Mouse (Mus musculus): Measurements from ENCODE around the gene Atf7. TPM values are rescaled to one million over a fixed set of nuclear protein-coding genes. Genes with fewer than 3 reads are reported as not detected.

The Atf7 gene
- polyA plus RNA-seq (2014; fragmentation: Nextera tagmentation; extraction: Ambion mirVana): 18.8 and 22.1 TPM in 2 replicates

DNA sequence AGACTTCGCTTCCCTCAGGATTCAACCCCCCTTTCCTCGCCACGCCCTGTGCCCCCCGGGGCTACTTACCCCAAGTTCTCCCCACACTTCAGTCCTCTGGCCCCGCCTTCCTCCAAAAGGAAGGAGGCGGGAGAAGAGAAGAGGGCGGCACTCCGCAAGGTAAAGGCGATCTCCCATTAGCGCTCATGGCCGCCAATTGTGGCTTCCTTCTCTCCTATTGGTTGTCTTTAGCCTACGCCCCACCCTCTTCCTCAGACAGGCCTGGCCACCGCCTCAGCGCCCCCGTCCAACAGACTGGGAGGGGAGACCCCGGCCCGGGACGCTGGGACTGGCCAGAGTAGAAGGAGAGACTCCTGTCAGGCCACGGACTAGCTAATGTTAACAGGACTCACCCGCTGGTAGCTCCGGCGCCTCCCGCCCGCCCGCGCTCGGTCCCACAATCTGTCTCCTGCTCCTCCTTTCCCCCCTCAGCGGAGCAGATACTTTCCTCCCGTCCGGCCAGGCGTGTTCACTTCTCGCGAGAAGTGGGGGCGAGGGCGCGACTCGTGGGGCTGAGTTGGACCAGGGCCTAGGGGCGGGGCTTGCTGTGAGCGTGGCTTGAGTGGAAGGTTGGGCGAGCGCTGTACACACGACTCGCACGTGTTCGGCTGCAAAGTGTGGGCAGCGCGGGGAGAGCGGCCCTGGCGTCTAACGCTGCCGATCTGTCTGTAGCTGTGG, at the start of gene Atf7, which contains the start of gene Gm28047:
Atf7 (minus strand) TSS at position 495 of the 717 bp plus-strand sequence.
Gm28047 (minus strand) TSS at position 98 of the 717 bp plus-strand sequence.
- peak within 1 kb of the TSS; percentile 99 for H3K27ac ChIP-seq (ENCODE audit: low read depth, low read length)
- no peaks in the 10 kb centered on the region for H3K27me3 ChIP-seq (ENCODE audit: control insufficient read depth, insufficient read depth, low read length)
- H3K36me3 ChIP-seq (ENCODE audit: control insufficient read depth, insufficient read depth, low read length): no peaks in the 10 kb centered on the region
- peaks cover 10% of the 10 kb centered on the region; the same call in 1 of the 2 replicates for H3K4me1 ChIP-seq (ENCODE audit: control insufficient read depth, insufficient read depth, low read length)
- peak within 1 kb of the TSS; percentile 72 for H3K4me3 ChIP-seq (ENCODE audit: low read depth, low read length)
- H3K9ac ChIP-seq (ENCODE audit: low read depth, low read length): peak within 1 kb of the TSS; percentile 82
- peak; percentile 100 for ATAC-seq (replicated peaks; ENCODE audit: insufficient number of reproducible peaks, low FRiP score, low TSS enrichment)
- under 1% methylated on average over 51 of the region's 51 CpGs for WGBS (ENCODE audit: insufficient replicate concordance)
- no peaks in the 10 kb centered on the region for H3K9me3 ChIP-seq (replicated peaks; ENCODE audit: control insufficient read depth, low read length)
- peak within 1 kb of the TSS; percentile 90 for H3K4me2 ChIP-seq

DNA sequence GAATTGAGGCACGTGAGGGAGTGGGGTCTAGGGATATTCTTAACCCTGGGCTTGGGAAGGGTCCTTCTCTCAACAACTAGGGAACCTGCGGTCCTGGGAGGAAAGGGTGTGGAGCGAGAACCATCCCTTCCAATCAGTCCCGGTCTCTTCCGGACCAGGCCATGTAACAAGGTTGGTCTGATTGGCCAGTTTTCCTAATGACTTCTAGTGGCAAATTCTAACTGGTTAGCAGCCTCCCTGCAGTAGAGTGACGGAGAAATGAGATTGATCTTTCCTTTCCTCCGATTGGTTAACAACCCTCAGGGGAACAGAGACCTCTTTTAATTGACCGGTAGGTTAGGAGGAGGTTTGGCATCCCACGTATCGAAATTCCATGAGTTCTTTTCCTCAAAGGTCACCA, 48.3 kb upstream of the Atf7 start:
- H3K4me2 ChIP-seq: peak overlapping the region; percentile 82
- H3K4me3 ChIP-seq (ENCODE audit: low read depth, low read length): peak overlapping the region; percentile 31
- H3K36me3 ChIP-seq (ENCODE audit: control insufficient read depth, insufficient read depth, low read length): no peaks in the 10 kb centered on the region
- ATAC-seq (replicated peaks; ENCODE audit: insufficient number of reproducible peaks, low FRiP score, low TSS enrichment): peak; percentile 32
- H3K9ac ChIP-seq (ENCODE audit: low read depth, low read length): peak overlapping the region; percentile 49; the same call in 1 of the 2 replicates
- no peaks in the 10 kb centered on the region for H3K27me3 ChIP-seq (ENCODE audit: control insufficient read depth, insufficient read depth, low read length)
- peak overlapping the region; percentile 98 for H3K27ac ChIP-seq (ENCODE audit: low read depth, low read length)
- H3K4me1 ChIP-seq (ENCODE audit: control insufficient read depth, insufficient read depth, low read length): peaks cover 11% of the 10 kb centered on the region
- H3K9me3 ChIP-seq (replicated peaks; ENCODE audit: control insufficient read depth, low read length): no peaks in the 10 kb centered on the region
- WGBS (ENCODE audit: insufficient replicate concordance): 4% methylated on average over 10 of the region's 10 CpGs

DNA sequence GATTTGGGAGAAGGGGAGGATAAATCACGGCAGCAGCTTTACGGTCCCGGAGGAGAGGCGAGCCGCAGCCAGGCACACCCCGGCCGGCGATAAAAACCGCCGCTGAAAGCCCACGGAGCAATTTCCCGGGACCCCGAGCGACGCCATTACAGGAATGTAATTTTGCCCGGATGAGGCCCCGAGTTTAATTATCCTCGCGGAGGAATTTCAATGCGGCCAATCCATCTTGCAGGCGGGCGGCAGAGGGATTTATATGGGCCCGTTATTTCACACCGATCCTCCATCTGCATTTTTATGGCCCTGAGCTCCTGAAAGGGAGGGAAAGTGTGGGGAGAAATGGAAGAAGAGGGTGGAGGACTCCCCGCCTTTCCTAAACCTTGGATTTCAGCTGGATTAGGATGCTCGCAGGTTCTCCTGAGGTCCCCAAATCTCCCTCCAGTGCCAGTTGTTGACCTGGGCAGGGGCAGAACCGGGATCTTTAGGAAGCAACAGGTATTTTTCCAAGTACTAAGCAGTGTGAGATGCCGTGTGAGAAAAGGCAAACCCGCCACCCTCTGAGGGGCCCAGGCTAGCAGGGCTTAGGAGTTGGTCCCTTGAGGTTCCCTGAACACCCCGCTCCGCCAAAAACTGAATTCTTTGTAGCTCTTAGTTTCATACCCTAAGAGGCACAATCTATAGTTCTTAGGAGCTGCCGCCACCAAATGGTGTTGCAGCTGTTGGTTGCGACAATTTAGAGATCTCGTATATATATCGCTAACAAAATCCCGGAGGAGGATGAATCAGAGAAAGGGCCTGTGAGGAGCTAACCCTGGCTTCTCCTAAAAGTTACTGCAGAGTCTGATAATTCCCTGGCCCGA, 47.2 kb upstream of the Atf7 start, which contains the start of gene Atp5g2:
Atp5g2 (minus strand) TSS at position 138 of the 857 bp plus-strand sequence.
- no peaks in the 10 kb centered on the region for H3K36me3 ChIP-seq (ENCODE audit: control insufficient read depth, insufficient read depth, low read length)
- peak within 1 kb of the TSS; percentile 45 for H3K4me3 ChIP-seq (ENCODE audit: low read depth, low read length)
- H3K27me3 ChIP-seq (ENCODE audit: control insufficient read depth, insufficient read depth, low read length): no peaks in the 10 kb centered on the region
- peak within 1 kb of the TSS; percentile 90 for H3K9ac ChIP-seq (ENCODE audit: low read depth, low read length)
- peaks cover 11% of the 10 kb centered on the region for H3K4me1 ChIP-seq (ENCODE audit: control insufficient read depth, insufficient read depth, low read length)
- 5% methylated on average over 37 of the region's 37 CpGs for WGBS (ENCODE audit: insufficient replicate concordance)
- ATAC-seq (replicated peaks; ENCODE audit: insufficient number of reproducible peaks, low FRiP score, low TSS enrichment): no peak
- peak within 1 kb of the TSS; percentile 98 for H3K27ac ChIP-seq (ENCODE audit: low read depth, low read length)
- no peaks in the 10 kb centered on the region for H3K9me3 ChIP-seq (replicated peaks; ENCODE audit: control insufficient read depth, low read length)
- H3K4me2 ChIP-seq: peak within 1 kb of the TSS; percentile 82

DNA sequence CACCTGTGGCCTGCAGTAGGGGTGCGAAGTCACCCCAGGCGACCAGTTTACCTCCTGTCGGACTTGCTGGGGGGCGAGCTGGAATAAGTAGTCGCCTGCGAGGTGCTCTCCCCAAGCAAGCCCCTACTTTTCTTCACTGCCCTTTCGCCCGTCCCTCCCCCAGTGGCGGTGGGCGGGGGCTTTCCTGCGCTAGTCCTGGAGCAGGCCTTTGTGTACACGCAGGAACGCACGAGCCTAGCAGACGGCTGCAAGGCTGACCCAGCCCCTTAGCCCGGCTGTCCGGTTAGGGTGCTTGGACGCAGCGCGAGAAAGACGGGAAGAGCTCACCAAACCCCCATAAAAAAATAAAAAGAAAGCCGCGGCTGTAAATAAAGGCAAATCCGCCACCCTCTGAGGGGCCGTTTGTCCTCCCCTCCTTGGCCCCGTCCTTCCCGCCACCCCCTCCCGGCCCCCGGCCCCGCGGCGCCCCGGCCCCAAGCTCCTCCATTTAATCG, 46.5 kb upstream of the Atf7 start:
- Histone ChIP-seq H3K9me3 (replicated peaks; ENCODE audit: control insufficient read depth, low read length) (no peaks in the 10 kb centered on the region), H3K4me2 (peak overlapping the region; percentile 82), H3K4me1 (ENCODE audit: control insufficient read depth, insufficient read depth, low read length) (peaks cover 11% of the 10 kb centered on the region), H3K9ac (ENCODE audit: low read depth, low read length) (peak overlapping the region; percentile 90), H3K4me3 (ENCODE audit: low read depth, low read length) (peak overlapping the region; percentile 45), H3K27me3 (ENCODE audit: control insufficient read depth, insufficient read depth, low read length) (no peaks in the 10 kb centered on the region), H3K27ac (ENCODE audit: low read depth, low read length) (peak overlapping the region; percentile 98), H3K36me3 (ENCODE audit: control insufficient read depth, insufficient read depth, low read length) (no peaks in the 10 kb centered on the region)
- peak; percentile 57; the same call in 1 of the 2 replicates for ATAC-seq (replicated peaks; ENCODE audit: insufficient number of reproducible peaks, low FRiP score, low TSS enrichment)
- under 1% methylated on average over 34 of the region's 34 CpGs for WGBS (ENCODE audit: insufficient replicate concordance)

DNA sequence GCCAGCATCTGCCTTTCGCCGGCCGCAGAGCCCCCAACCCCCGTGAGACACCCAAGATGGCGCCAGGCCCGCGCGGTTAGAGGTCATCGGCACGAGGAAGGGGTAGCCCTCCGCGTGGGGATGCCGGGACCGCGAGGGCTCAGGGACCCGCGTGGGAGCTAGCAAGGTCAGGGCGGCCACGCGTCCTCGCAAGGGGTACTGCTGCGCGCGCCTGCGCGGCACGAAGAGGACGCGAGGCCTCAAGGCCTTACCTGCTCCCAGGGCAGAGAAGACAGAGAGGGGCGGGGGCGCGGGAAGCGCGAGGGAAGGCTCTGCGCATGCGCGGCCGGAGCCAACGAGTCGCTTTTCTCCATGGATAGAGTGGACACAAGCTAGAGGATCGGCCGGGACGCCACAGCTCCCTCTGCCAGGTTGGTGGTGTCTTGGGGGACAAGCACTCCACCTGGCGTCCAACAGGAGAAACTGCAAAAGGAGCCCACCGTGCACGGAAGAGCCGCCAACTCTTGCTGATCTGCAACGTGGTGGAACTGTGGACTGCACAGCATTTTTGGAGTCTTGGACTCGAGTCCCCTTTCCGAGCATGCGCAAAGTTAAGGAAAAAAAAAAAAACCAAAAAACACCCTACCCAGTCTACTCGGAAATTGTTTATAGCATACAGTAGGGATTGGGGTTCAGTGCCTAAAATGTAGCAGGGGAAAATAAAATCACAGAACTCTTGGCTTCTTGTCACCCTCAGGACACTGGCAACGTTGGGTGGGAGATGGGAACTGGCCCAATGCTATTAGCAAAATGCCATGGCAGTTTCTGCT, 45.7 kb upstream of the Atf7 start:
- H3K9ac ChIP-seq (ENCODE audit: low read depth, low read length): peak overlapping the region; percentile 99
- ATAC-seq (replicated peaks; ENCODE audit: insufficient number of reproducible peaks, low FRiP score, low TSS enrichment): peak; percentile 92
- peaks cover 11% of the 10 kb centered on the region for H3K4me1 ChIP-seq (ENCODE audit: control insufficient read depth, insufficient read depth, low read length)
- H3K4me3 ChIP-seq (ENCODE audit: low read depth, low read length): peak overlapping the region; percentile 78
- no peaks in the 10 kb centered on the region for H3K27me3 ChIP-seq (ENCODE audit: control insufficient read depth, insufficient read depth, low read length)
- peak overlapping the region; percentile 98 for H3K27ac ChIP-seq (ENCODE audit: low read depth, low read length)
- H3K36me3 ChIP-seq (ENCODE audit: control insufficient read depth, insufficient read depth, low read length): peaks cover 4% of the 10 kb centered on the region; the same call in 1 of the 2 replicates
- WGBS (ENCODE audit: insufficient replicate concordance): under 1% methylated on average over 53 of the region's 53 CpGs
- H3K4me2 ChIP-seq: peak overlapping the region; percentile 82
- H3K9me3 ChIP-seq (replicated peaks; ENCODE audit: control insufficient read depth, low read length): no peaks in the 10 kb centered on the region

DNA sequence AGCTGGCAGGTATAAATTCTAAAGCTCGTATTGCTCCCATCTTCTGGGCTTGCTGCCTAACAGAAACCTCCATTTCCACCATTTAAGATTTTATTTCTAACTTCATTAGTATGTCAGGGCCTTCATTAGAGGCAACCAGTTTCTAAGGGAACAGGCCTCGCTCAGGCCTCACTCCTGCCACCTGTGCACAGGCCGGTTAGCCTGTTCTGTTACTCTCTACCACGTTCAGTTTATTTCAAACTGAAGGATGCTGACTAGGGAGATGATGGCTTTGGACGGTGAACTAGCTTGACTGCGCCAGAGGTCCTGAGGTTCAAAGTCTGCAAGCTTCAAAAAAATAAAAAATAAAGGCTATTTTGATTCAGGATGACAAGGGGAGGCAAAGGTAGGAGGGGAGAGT, 45.0 kb upstream of the Atf7 start:
- H3K27me3 ChIP-seq (ENCODE audit: control insufficient read depth, insufficient read depth, low read length): no peaks in the 10 kb centered on the region
- H3K4me3 ChIP-seq (ENCODE audit: low read depth, low read length): peak overlapping the region; percentile 78
- H3K36me3 ChIP-seq (ENCODE audit: control insufficient read depth, insufficient read depth, low read length): peaks cover 5% of the 10 kb centered on the region; the same call in 1 of the 2 replicates
- whole genome bisulfite sequencing (ENCODE audit: insufficient replicate concordance): 14% methylated on average over 6 of the region's 6 CpGs
- no peaks in the 10 kb centered on the region for H3K9me3 ChIP-seq (replicated peaks; ENCODE audit: control insufficient read depth, low read length)
- H3K4me1 ChIP-seq (ENCODE audit: control insufficient read depth, insufficient read depth, low read length): peaks cover 11% of the 10 kb centered on the region
- ATAC-seq (replicated peaks; ENCODE audit: insufficient number of reproducible peaks, low FRiP score, low TSS enrichment): no peak
- H3K9ac ChIP-seq (ENCODE audit: low read depth, low read length): peak overlapping the region; percentile 99
- H3K4me2 ChIP-seq: peak overlapping the region; percentile 82
- H3K27ac ChIP-seq (ENCODE audit: low read depth, low read length): peak overlapping the region; percentile 95

DNA sequence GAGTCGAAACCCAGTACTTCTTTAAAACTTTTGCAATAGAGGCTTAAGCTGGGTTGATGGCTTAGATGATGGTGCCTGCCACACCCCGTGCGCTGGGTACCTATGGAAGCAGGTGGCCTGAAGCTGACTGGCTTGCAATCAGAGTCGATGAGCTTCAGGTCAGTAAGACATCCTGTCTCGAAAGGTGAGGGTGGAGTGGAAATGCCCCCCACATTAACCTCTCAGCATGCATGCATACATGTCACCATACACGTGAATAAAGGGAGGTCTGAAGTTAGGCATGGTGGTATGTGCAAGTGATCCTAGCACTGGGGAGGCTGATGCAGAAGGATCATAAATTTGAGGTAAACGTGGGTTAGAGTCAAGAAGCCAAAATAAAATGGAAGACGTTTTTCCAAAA, 44.3 kb upstream of the Atf7 start:
- H3K4me3 ChIP-seq (ENCODE audit: low read depth, low read length): no peak overlapping the region

More for the DNA sequence above, 44.3 kb upstream of the Atf7 start:
- Histone ChIP-seq H3K36me3 (ENCODE audit: control insufficient read depth, insufficient read depth, low read length) (peaks cover 9% of the 10 kb centered on the region; the same call in 1 of the 2 replicates), H3K4me1 (ENCODE audit: control insufficient read depth, insufficient read depth, low read length) (peaks cover 11% of the 10 kb centered on the region), H3K4me2 (peak overlapping the region; percentile 82), H3K27me3 (ENCODE audit: control insufficient read depth, insufficient read depth, low read length) (no peaks in the 10 kb centered on the region), H3K9me3 (replicated peaks; ENCODE audit: control insufficient read depth, low read length) (no peaks in the 10 kb centered on the region), H3K27ac (ENCODE audit: low read depth, low read length) (no peak overlapping the region), H3K9ac (ENCODE audit: low read depth, low read length) (0 out of 2 replicates have a peak overlapping the region, but pooled peaks have one; percentile 8)
- 90% methylated on average over 8 of the region's 8 CpGs for WGBS (ENCODE audit: insufficient replicate concordance)
- ATAC-seq (replicated peaks; ENCODE audit: insufficient number of reproducible peaks, low FRiP score, low TSS enrichment): no peak
